14 mouse cellular contexts compared by ENCODE assay signal in the genomic region with DNA sequence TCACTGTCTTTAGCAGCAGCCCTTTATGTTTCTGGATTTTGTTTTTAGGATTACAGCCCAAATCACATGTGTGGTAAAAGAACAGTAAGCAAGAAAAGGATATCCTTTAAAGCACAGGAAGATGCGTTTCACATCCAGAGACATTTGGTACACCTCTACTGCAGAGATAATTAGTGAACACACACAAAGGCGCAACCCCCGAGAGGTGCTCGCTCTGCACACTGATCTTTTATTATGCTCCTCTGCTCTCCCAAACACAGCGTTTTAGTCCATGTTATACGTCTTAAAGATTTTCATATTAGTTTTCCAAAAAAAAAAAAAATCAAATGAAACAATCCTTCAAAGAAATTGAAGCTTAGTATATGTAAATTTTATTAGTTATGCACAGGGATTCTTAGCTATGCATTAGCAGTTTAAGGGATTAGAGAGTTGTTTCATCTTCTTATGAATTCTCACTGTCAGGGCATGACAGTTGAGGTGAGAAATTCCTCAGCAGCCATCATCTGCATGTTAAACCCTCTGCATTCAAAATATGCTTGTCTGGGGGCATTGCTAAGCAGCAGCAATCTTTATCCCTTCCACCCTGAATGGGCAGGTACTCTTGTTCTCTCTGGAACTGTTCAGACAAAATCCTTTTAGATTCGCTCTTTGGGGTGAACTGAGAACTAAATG.
"Had no signal": no experiment of that assay in that cellular context is flagged by ENCODE, and none has a peak within 500 bp of the region (broad histone marks: within the 10 kb centered on the region; RNA-seq: fewer than 3 reads in every experiment).

No protein-coding gene starts in this region.

- H3K9ac ChIP-seq: liver, embryonic 12.5 days; liver, embryonic 14.5 days; lung, embryonic 14.5 days; midbrain, embryonic 12.5 days; neural tube, embryonic 12.5 days; stomach, embryonic 15.5 days had no signal

- H3K4me2 ChIP-seq: liver, embryonic 12.5 days; lung, embryonic 14.5 days; midbrain, embryonic 12.5 days; neural tube, embryonic 12.5 days; stomach, embryonic 15.5 days had no signal

- H3K9me3 ChIP-seq: liver, embryonic 12.5 days; midbrain, embryonic 12.5 days; neural tube, embryonic 12.5 days; stomach, embryonic 15.5 days had no signal

- H3K27me3 ChIP-seq: liver, embryonic 12.5 days; neural tube, embryonic 12.5 days; stomach, embryonic 15.5 days had no signal

- ATAC-seq: liver, embryonic 12.5 days had no signal

- DNase-seq: lung, adult 18-20 months; lung, embryonic 14.5 days; lung, postnatal 10 days; lung, postnatal 4 days; right cerebral cortex, postnatal 14 days; thymus, adult 2 months; thymus, postnatal 25 days; thymus, postnatal 4 days had no signal

- H3K27ac ChIP-seq: liver, embryonic 12.5 days; liver, embryonic 14.5 days; midbrain, embryonic 12.5 days; neural tube, embryonic 12.5 days; stomach, embryonic 15.5 days; stomach, postnatal 0 days had no signal

- H3K36me3 ChIP-seq: liver, embryonic 12.5 days; midbrain, embryonic 12.5 days; neural tube, embryonic 12.5 days; stomach, embryonic 15.5 days had no signal

- H3K4me3 ChIP-seq: liver, embryonic 12.5 days; midbrain, embryonic 12.5 days; neural tube, embryonic 12.5 days; stomach, embryonic 15.5 days had no signal

- H3K4me1 ChIP-seq: liver, embryonic 12.5 days; neural tube, embryonic 12.5 days; stomach, embryonic 15.5 days had no signal
